Mouse (Mus musculus) frontal cortex, postnatal 10 days (tissue): ENCODE data around the gene Vdac1.

Experiments used
- DNase-seq, 2 experiments: peaks; one replicate each; pipeline ENCODE4 v3.0.0; 2022; ENCODE audit warnings: low spot score in 2 of 2, mixed read lengths in 1 of 2

Vdac1 gene

DNA sequence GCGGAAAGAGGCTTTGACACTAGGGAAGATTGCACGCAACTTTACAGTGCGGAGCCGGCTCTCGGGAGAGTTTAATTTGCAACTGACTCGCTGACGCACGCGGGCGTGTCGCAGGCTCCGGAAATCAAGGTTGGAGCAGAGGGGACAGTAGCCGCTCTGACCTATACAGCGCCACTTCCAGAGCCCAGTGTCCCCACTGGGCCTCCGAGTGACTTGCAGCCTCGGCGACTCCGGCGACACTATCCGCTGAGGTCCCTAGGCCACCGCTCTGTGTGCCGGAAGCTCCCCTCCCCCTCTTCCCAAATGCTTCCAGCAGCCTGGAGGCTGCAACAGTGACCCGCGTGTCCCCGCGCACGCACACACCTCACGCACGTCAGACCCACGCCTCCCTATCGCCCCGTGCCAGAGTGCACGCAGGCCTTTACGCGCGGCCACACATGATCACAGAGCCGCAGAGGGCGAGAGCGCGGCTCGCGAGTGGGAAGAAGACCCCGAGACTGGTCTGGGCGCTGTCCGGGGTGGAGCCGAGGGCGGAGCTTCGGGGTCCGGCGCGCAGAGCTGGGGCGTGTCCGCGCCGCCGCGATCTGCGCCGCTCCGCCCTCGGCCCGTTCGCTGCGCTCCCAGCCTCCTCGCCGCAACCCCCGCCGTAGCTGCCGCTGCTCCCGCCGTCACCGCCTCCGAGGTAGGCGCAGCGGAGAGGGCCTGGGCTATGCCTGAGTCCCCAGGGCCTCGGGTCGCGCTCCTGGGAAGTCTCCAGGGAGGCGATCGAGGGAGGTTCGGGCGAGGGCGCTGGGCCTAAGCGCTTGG is at the start of gene Vdac1:
Vdac1 (plus strand) TSS at position 390 of the 807 bp plus-strand sequence.
- DNase-seq, result peak; percentile 87 to 88

DNA sequence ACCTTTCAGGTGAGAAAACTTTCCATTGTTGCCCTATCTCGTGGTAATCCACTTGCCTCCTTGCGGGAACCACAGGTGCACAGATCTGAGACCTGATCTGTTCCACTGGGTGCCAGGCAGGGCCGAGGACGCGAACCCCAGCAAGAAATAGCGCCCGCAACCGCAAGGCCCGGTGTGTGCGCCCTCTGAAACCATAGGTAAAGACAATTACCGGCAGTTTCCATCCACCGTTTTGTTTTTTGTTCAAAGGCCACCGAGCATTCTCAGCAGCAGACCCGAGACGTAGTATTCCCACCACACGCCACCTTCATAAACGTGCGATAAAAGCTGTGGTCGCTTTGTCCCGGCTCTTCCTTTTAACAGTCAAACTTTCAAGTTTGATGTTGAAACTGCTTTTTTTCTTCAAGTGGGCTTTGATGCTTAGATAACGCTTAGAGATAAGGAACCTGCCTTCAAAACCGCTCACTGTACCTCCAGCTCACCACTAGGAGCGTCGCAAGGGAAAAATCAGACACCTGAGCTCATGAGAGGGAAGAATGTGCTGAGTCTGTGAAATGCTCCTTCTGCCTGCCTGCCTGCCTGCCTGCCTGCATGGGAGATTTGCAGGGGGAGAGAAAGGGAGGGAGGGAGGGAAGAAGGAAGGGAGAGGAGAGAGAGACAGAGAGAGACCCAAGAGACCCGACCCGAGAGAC is 46.4 kb upstream of the Vdac1 start:
- DNase-seq, result no peak

DNA sequence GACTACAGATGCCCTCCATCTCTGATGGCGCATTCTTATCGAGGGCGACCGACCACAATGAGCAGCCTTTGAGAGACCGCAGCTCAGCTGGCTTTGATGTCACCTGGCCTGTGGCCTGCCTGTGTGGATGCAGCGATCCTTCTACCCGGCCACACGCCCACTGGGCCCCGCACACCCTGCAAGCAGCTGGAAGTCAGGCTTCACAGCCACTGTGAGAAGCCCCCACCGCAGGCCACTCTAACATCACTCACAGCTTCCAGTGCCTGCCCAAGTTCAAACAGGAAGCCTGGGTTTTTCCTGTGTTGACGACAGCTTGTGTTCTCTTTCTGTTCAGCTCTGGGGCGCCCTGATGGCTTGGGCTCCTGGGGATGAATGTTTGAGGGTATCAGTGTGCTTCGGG is 42.2 kb upstream of the Vdac1 start:
- DNase-seq, result no peak

DNA sequence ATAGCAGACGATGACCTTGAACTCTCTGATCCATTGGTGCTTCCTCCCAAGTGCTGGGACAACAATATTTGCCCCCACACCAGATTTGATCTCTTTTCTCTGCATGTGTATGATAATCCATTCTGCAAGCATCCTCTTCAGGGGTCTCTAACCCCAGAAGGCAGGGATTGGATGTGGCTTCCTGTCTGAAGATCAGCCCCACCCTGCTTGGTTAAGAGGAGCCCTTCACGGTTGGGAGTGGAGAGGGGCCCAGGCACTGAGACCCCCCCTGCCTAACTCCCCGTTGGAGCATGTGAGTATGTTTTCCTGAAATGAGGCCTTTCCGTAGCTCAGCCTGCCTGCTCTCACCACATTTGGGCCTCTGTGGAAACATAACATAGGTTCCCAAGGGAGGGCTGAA is 41.0 kb upstream of the Vdac1 start:
- no peak for DNase-seq

DNA sequence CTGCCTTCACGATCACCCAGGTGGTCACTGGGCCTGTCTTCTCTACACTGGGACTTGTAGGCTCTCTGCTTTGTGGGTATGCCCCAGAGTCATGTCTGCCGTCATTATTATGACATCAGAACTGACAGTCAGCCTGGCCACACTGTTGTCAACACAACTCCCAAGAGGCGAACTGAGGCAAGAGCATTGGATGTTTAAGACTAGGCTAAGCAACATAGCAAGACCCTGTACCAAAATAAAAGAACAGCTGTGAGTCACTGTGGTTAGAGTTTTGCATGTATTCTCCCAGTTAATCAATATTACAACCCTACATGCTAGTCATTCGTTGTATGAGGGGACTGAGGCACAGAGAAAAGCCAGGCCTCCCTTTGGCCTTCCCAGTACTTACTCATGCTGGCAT is 40.1 kb upstream of the Vdac1 start:
- no peak for DNase-seq

DNA sequence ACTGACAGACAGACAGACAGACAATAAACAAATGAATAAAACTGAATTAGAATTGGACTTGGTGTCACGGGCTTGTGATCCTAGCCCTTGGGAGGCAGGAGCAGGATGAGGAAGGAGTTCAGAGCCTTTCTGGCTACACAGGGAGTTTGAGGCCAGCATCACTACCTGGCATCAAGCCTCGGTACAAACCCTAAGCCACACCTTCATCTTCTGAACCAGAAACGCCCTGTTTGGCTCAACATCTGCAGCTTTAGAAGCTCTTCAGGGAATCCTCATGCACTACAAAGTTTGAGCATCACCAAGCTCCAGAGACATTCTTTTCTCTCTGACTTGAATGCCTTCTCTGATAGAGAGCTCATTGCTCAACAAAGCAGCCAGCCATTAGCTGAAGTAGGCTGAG is 39.1 kb upstream of the Vdac1 start:
- DNase-seq, result no peak

DNA sequence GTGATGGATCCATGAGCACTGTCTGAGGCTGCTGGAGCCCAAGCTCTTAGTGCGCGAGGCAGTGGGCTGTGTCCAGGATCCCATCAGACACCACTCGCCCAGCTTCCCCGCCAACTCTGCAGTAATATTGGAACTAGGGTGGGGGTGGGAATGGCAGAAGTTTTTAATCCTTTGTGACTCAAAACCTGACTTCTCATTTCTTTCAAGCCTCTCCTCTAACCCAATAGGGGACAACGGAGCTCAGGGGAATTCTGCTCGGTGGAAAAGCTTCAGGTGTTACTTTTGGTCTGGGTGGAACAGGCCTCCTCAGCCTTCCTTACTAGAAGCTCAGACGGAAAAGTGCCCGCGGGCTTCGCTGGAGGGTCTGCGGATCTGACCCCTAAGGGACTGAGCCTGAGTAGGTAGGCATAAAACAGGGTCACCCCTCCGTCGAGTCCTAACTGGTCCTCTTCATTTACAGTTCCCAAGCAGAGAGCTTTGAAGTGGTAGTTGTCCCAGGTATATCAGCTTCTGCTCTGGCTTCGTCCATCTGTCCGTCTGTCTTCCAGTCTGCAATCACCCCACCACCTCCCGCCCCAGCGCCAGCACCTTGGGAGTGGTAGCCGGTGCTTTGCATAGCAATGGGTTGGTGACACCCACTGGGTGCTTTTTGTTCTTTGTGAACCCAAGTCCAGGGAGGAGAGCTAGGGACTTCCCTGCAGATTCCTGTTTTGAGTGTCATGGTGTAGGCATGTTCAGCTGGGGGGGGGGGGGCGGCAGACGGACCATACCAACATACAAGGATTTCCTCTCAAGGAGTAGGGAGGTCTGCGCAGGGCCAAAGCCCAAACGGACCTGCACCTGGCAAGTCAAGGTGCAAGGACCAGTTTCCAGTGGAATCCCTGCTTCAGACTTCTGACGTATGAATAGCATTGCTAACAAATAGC is 36.0 kb upstream of the Vdac1 start:
- DNase-seq, result no peak

DNA sequence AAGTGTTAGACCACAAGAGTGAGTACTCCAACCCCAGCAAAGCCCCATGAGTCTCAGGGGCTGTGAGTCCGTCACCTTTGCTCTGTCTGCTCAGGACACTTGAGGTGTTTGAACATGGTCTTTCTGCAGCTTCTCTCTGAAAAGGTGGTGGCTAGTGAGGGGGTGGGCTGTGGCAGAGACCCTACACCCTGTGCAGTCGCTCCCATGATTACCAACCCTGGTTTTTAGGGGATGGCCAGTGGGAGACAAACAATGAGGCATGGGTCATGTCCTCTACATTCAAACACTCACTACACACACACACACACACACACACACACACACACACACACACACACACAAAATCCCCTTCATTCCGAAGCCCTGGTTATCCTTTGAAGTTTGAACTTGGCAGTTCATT is 33.3 kb upstream of the Vdac1 start:
- DNase-seq, result no peak

DNA sequence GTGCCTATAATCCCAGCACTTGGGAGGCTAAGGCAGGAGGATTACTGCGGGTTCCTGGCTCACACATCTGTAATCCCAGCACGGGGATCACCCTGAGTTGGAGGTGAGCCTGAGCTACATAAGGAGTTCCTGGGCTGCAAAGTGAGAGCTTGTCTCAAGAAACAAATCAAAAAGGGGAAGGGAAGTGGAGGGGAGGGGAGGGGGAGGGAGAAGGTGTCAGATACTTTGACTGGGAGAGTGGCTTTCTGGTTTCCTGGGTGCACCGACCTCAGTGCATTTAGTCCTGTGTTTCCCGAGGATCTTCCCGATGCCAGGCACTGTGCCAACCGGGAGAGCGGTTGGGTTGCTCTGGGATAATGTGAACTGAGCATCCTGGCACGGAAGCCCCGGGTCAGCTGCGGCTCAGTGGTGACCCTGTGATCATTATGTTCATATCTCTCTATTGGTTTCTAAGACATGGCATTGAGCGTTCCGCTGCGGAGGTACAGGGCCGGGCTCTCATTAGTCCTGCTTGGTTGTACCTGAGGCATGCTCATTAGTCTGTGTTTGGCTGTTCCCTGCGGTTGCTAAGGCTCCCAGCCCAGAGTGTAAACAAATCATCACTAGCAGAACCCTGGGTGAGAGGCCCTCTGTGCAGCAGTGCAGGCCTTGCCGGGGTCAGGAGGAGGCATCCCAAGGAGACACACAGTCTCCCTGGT is 28.1 kb upstream of the Vdac1 start:
- no peak for DNase-seq

DNA sequence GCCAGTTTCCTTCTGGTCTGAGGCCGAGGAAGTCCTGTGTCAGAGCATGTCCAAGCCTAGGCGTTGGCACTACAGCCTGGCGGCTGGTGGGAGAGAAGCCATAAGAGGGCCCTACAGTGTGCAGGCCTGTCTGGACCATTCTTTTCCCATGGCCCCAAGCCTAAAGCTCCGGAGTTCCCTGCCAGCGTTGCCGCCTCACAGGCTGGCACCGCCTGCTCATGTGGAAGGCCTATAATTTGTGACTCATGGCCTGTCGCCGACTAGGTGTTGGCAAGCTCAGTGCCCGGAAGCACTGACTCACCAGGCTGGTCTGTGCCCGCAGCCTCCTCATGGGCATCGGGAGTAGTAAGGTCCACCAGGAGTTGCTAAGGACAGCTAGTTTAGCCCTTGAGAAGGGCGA is 27.0 kb upstream of the Vdac1 start:
- DNase-seq, result peak; percentile 34 to 47

DNA sequence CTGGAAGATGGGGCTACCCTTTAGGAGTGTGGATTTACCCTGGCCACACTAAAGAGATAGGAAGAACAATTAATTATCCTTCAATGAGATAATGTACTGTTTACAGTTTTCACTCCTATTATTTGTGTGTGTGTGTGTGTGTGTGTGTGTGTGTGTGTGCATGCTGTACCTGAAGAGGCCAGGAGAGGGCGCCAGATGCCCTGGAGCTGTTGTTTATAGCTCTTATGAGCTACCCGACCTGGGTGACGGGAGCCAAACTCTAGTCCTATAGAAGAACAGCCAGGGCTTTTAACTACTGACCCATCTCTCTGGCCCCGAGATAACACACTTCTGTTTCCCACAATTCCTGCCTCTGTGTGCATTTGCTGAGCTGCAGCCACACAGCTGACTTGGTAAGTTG is 25.4 kb upstream of the Vdac1 start:
- DNase-seq, result no peak

DNA sequence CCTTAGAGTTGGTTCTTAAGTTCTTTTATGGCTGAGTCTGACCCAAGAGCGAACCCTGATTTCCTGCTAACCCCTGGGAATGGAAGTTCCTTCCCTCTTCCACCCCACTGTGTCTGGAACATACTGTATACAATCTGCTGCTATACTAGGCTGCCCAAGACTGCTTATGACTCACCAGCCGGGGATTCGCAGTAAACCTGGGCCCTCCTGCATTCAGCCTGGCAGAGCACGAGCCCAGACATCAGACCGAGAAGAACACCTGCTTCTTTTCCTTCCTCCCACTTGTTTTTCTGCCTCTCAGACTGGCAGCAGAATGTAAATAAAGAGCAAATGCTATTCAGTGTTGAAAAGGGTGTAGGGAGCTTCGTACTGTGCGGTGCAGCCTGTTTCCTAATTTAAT is 24.7 kb upstream of the Vdac1 start:
- peak in 1 of 2 experiments; percentile 54 for DNase-seq

DNA sequence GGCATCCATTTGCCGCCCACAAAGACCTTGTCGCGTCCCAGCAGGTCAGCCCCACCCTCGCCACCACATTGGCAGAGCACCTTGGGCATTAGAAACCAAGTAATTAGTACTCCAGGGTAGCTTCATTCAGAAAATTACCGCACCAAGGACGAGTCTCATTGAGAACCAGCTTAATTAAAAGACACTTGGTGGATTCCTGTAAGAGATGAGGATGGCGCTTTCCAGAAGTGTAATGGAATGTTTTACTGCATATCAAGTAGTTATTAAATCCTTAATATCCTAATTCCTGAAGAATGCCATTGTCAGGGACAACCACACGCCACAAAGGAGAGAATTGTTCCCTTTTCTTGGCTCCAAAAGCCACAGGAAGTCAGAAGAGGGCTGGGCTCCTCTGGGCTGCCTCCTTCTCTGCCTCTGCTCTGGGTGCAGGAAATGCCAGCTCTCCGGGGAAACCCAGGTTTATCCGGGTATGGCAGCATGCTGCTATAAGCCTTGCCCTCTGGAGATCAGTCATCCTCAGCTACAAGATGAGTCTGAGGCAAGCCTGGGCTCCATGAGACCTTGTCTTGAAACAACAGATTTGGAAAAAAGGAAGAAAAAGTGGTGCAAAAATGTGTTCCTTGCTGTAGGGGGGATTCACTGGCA is 22.9 kb upstream of the Vdac1 start:
- DNase-seq, result no peak

DNA sequence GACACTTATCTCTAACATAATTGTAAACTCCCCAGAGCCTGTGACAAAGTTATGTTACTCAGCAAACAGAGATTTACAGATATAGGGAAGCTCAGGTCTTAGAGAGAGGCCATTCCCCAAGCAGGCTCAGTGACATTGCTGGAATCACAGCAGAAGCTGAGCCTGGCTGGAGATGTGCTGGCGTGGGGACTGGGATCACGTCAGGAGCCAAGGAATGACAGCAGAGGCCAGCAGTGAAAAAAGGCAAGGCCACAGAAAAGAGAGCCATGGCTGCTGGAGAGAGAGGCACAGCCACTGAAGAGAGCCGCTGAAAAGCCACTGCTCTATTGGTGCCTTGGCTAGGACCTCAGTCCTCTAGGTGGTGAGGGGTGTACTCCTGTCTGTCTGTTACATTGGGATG is 22.3 kb upstream of the Vdac1 start:
- no peak for DNase-seq

DNA sequence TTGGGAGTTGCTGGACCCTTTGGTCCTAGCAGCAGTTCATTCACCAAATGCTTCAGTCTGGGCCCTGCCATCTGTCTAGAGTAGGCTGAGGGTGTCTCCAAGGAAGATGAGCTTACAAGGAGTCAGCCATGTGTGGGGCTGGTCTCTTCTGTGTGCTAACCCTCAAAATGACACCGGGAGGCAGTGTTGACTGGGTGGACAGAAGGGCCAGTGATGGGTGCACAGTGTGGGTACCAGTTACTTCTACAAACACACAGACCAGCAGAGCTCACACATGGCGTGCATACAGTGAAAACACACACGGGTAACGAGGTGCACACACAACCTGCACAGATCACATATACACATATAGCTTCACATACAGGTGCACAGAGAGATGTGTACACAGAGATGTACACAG is 21.6 kb upstream of the Vdac1 start:
- no peak for DNase-seq

DNA sequence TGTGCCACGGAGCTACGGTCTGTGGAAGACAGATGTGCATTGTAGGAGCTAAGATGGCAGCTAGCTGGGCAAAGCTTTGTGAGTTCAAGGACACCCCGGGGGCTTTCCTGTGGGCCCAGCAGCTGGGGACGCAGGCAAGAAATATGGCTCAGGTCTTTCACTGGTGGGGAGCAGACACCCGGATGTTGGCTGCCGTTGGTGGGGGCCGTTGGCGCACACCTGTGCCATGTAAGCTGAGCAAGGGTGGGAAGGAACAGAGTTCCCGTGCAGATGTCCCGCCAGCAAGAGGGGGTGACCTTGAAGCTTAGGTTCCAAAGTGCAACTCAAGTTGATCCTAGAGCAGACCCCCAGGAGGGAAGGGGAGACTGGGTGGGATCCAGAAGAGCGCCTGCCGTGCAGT is 21.1 kb upstream of the Vdac1 start:
- DNase-seq, result no peak

DNA sequence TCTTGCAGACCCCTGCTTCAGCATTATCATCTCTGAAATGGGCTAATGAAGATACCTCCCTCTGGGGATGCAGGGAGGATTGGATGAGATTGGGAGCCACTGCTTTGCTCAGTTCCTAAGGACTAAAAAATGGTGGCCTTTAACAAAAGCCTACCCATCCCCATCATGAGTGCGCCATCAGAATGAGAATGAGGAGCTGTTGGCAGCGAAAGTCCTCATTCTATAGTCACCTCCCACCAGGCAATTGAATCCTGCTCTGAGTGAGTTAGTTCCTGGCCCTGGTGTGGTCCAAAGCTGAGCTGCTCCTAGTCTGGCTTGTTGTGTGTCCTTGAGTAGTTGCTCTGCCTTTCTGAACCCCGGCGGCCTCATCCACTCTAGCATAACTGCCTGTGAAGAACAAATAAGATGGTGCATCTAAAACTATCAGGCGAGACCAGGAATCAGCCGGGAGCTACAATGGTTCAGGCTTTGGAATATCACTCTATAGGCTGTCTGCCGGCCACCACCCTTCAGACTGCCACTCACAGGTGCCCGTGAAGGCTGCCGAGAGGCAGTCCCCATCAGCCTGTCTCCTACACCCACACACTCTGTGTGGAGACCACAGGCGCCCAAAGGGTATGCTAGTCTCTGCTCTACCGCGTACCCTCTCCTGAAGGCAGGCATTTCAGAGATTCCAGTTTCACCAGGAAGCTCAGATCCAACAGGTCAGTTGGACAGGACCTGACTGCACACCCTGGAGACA is 20.4 kb upstream of the Vdac1 start:
- DNase-seq, result no peak

DNA sequence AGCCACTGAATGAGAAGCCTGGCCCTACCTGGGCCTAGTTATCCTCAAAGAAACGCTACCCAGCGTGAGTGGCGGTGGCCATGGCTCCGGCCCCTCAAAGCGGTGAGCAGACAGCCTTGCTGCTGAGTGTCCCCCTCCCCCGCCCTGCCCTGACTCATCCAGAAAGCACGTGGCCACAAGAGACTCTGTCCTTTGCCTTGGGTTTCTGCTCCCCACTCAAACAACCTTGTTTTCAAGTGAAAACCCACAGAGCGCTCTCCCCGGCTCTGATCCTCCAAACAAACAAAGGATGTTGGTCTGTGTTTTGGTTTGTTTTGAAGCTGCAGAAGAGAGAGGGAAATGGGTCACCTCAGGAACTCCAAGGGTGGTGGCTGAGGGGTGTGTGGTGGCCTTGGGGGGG is 19.7 kb upstream of the Vdac1 start:
- DNase-seq, result no peak

DNA sequence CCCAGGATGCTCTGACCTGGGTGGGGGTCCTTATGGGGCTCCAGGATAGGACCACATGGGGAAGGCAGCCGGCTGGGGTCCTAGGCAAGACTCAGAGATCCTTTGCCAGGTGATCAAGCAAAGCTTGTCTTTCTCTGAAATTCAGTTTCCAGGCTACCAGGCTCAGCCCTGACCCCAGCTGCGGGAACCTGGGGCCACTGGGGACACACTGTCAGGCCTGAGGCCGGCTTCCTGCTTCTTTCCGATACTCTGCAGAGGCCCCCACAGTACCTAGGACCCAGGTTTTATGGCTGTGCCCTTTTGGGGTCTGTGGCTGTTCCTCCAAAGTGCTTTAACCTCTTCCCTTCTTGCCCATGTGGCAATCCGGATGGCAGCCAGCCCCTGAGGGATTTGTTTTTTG is 19.2 kb upstream of the Vdac1 start:
- DNase-seq, result no peak

DNA sequence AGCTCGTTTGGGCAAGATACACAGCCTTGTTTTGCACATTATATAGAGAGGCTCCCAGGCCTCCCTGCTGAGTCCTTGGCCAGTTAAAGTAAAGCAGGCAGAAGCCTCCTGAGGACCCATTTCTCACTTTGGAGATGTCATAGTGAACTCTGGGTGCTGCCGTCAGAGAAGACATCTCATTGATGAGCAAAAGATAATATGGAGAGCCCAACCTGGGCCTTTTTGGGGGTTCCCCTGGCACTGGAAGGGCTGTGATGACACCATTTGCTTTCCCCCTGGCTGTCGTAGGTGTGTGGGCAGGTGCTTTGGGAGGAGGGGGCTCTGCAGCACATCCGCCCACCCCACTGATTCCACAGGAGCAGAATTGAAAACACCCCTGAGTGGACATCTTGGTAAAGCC is 18.4 kb upstream of the Vdac1 start:
- no peak for DNase-seq

DNA sequence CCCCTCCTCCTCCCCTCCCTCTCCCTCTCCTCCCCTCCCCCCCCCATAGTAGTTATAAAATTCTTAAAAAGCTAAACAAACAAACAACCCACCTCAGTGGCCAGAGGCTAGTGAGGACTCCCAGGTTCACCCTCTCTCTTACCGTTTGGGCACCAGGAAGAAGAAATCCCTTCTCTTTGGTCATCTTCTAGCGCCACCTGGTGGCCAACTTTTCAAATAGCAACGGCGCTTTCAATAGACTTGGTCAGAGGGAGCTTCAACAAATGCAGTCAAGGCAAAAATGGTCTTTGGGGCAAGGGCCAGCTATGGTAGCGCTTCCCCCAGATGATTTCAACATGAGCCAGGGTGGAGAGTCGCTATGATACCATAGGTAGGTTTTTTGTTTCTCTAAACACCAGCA is 17.5 kb upstream of the Vdac1 start:
- peak in 1 of 2 experiments; percentile 78 for DNase-seq
